Mouse (Mus musculus) CH12.LX (cell line): ENCODE data around the gene Gm20390. TPM values are rescaled to one million over a fixed set of nuclear protein-coding genes. Genes with fewer than 3 reads are reported as not detected.

Experiments
- DNase-seq: peaks from one replicate; pipeline ENCODE4 v3.0.0-alpha.2; 2013; ENCODE audit errors: extremely low read depth
- H3K27ac ChIP-seq: 2 replicates; pipeline ENCODE4 v1.5.1; 2012; ENCODE audit warnings: low read depth, mild to moderate bottlenecking, control low read depth, moderate library complexity; ENCODE audit not compliant: insufficient read depth
- H3K27me3 ChIP-seq: replicated peaks from 2 replicates; pipeline ENCODE3; 2012; ENCODE audit warnings: inconsistent platforms
- H3K36me3 ChIP-seq, 2 experiments: replicated peaks in 1 of 2; 2 replicates each; pipeline versions ENCODE3 to v1.6.1; 2012; ENCODE audit warnings: inconsistent platforms in 1 of 2, low read length in 1 of 2, mild to moderate bottlenecking in 1 of 2, mixed read lengths in 1 of 2, moderate library complexity in 1 of 2; ENCODE audit not compliant: control insufficient read depth in 1 of 2, insufficient read depth in 1 of 2
- H3K4me1 ChIP-seq, 2 experiments: 2 replicates each; pipeline ENCODE4 v1.6.1; 2012; ENCODE audit warnings: inconsistent platforms in 1 of 2, moderate library complexity in 1 of 2; ENCODE audit not compliant: insufficient read depth in 2 of 2, control insufficient read depth in 1 of 2
- H3K4me2 ChIP-seq: 2 replicates; pipeline ENCODE4 v1.6.1; 2012; ENCODE audit warnings: low read depth, mild to moderate bottlenecking, control low read depth; ENCODE audit not compliant: poor library complexity, insufficient read depth, severe bottlenecking
- H3K4me3 ChIP-seq, 3 experiments: fragments of 150-350 bp in 1 of 3; sonication (generic) in 1 of 3; replicated peaks in 1 of 3; 2 replicates each; pipeline versions ENCODE3 to v1.5.1; 2011 to 2012; ENCODE audit warnings: low read depth in 2 of 3, low read length in 2 of 3, mild to moderate bottlenecking in 2 of 3, moderate library complexity in 2 of 3, control low read depth in 1 of 3, improper control_type of control experiment in 1 of 3, inconsistent platforms in 1 of 3, mixed read lengths in 1 of 3; ENCODE audit not compliant: poor library complexity in 1 of 3
- H3K79me2 ChIP-seq: replicated peaks from 2 replicates; pipeline ENCODE4 v1.6.1; 2012; ENCODE audit warnings: mild to moderate bottlenecking, moderate library complexity; ENCODE audit not compliant: control insufficient read depth, poor library complexity, insufficient read depth, severe bottlenecking; ENCODE audit errors: extremely low read depth
- H3K9ac ChIP-seq: 2 replicates; pipeline ENCODE4 v1.6.1; 2012; ENCODE audit warnings: low read depth, mild to moderate bottlenecking, control low read depth, moderate library complexity; ENCODE audit not compliant: insufficient read depth
- H3K9me3 ChIP-seq: replicated peaks from 2 replicates; pipeline ENCODE3; 2012; ENCODE audit warnings: low read length, inconsistent platforms, mixed read lengths
- BHLHE40 ChIP-seq: IDR thresholded peaks from 2 replicates; pipeline ENCODE4 v1.6.1; 2011; ENCODE audit warnings: mild to moderate bottlenecking, low read depth, low read length, improper control_type of control experiment
- CHD1 ChIP-seq: IDR thresholded peaks from 2 replicates; pipeline ENCODE4 v1.6.1; 2012; ENCODE audit warnings: low read depth, low read length, improper control_type of control experiment, inconsistent platforms
- CTCF ChIP-seq, 2 experiments: IDR thresholded peaks in 1 of 2; conservative IDR thresholded peaks in 1 of 2; 2 replicates each; pipeline ENCODE4 v1.5.1; 2011 to 2012; ENCODE audit warnings: low read depth in 2 of 2, low read length in 2 of 2, improper control_type of control experiment in 1 of 2, inconsistent platforms in 1 of 2, mild to moderate bottlenecking in 1 of 2, moderate library complexity in 1 of 2
- ELF1 ChIP-seq: IDR thresholded peaks from 2 replicates; pipeline ENCODE4 v1.6.1; 2014; ENCODE audit warnings: low read depth, mild to moderate bottlenecking, inconsistent platforms, low read length, improper control_type of control experiment
- EP300 ChIP-seq: IDR thresholded peaks from 2 replicates; pipeline ENCODE4 v1.6.1; 2011; ENCODE audit warnings: low read length, improper control_type of control experiment
- GABPA ChIP-seq: IDR thresholded peaks from 2 replicates; pipeline ENCODE4 v1.6.1; 2012; ENCODE audit warnings: low read depth, low read length, improper control_type of control experiment, inconsistent platforms; ENCODE audit not compliant: insufficient replicate concordance
- IRF4 ChIP-seq: IDR thresholded peaks from 2 replicates; pipeline ENCODE4 v1.6.1; 2014; ENCODE audit warnings: low read depth, mild to moderate bottlenecking, inconsistent platforms, low read length, improper control_type of control experiment
- KAT2A ChIP-seq: IDR thresholded peaks from 2 replicates; pipeline ENCODE4 v1.6.1; 2012; ENCODE audit warnings: low read length, improper control_type of control experiment, inconsistent platforms; ENCODE audit not compliant: insufficient replicate concordance
- MAFK ChIP-seq: IDR thresholded peaks from 2 replicates; pipeline ENCODE4 v1.6.1; 2011; ENCODE audit warnings: low read length, improper control_type of control experiment; ENCODE audit not compliant: insufficient replicate concordance
- MAX ChIP-seq: IDR thresholded peaks from 2 replicates; pipeline ENCODE4 v1.6.1; 2011; ENCODE audit warnings: low read length, improper control_type of control experiment
- MAZ ChIP-seq: IDR thresholded peaks from 2 replicates; pipeline ENCODE4 v1.6.1; 2012; ENCODE audit warnings: low read depth, mild to moderate bottlenecking, inconsistent platforms, low read length, improper control_type of control experiment, moderate library complexity
- MEF2A ChIP-seq: IDR thresholded peaks from 2 replicates; pipeline ENCODE4 v1.6.1; 2014; ENCODE audit warnings: low read depth, mild to moderate bottlenecking, inconsistent platforms, low read length, improper control_type of control experiment, borderline replicate concordance
- MXI1 ChIP-seq: IDR thresholded peaks from 2 replicates; pipeline ENCODE4 v1.6.1; 2011; ENCODE audit warnings: mild to moderate bottlenecking, low read depth, low read length, improper control_type of control experiment
- NELFE ChIP-seq: IDR thresholded peaks from 2 replicates; pipeline ENCODE4 v1.6.1; 2011; ENCODE audit warnings: low read depth, low read length, improper control_type of control experiment
- POLR2A ChIP-seq: IDR thresholded peaks from 2 replicates; pipeline ENCODE4 v1.6.1; 2011; ENCODE audit warnings: low read depth, mild to moderate bottlenecking, improper control_type of control experiment, low read length
- POLR2AphosphoS2 ChIP-seq: IDR thresholded peaks from 2 replicates; pipeline ENCODE4 v1.6.1; 2011; ENCODE audit warnings: low read depth, low read length, improper control_type of control experiment
- RCOR1 ChIP-seq: conservative IDR thresholded peaks from 2 replicates; pipeline ENCODE4 v1.6.1; 2012; ENCODE audit warnings: low read depth, mild to moderate bottlenecking, inconsistent platforms, low read length, improper control_type of control experiment
- SIN3A ChIP-seq: IDR thresholded peaks from 2 replicates; pipeline ENCODE4 v1.6.1; 2012; ENCODE audit warnings: low read length, improper control_type of control experiment, inconsistent platforms
- SMC3 ChIP-seq: IDR thresholded peaks from 2 replicates; pipeline ENCODE4 v1.6.1; 2011; ENCODE audit warnings: low read depth, low read length, improper control_type of control experiment
- TCF12 ChIP-seq: IDR thresholded peaks from 2 replicates; pipeline ENCODE4 v1.6.1; 2014; ENCODE audit warnings: low read depth, mild to moderate bottlenecking, inconsistent platforms, low read length, improper control_type of control experiment
- USF2 ChIP-seq: conservative IDR thresholded peaks from 2 replicates; pipeline ENCODE4 v1.6.1; 2011; ENCODE audit warnings: low read depth, low read length, improper control_type of control experiment
- ZC3H11A ChIP-seq: IDR thresholded peaks from 2 replicates; pipeline ENCODE4 v1.6.1; 2012; ENCODE audit warnings: low read depth, mild to moderate bottlenecking, inconsistent platforms, low read length, improper control_type of control experiment
- ZKSCAN1 ChIP-seq: IDR thresholded peaks from 2 replicates; pipeline ENCODE4 v1.6.1; 2012; ENCODE audit warnings: low read depth, inconsistent platforms, low read length, improper control_type of control experiment, borderline replicate concordance
- ZMIZ1 ChIP-seq: IDR thresholded peaks from 2 replicates; pipeline ENCODE4 v1.6.1; 2012; ENCODE audit warnings: low read depth, mild to moderate bottlenecking, inconsistent platforms, low read length, improper control_type of control experiment
- ZNF384 ChIP-seq: IDR thresholded peaks from 2 replicates; pipeline ENCODE4 v1.6.1; 2012; ENCODE audit warnings: low read depth, low read length, improper control_type of control experiment, inconsistent platforms
- dilution Hi-C: fragments of 300-500 bp; cut with MboI; formaldehyde crosslinking; loops from 2 replicates; pipeline ENCODE4 v1.14.3; 2020; ENCODE audit warnings: low sequenced_read_pairs; ENCODE audit not compliant: extremely low pct_unique_long_range_greater_than_20kb, extremely low pct_ligation_motif_present
- in situ Hi-C: fragments of 300-500 bp; cut with MboI; formaldehyde crosslinking; loops from 3 replicates; pipeline ENCODE4 v1.14.3; 2019; ENCODE audit warnings: low sequenced_read_pairs, low pct_ligation_motif_present, low pct_unique_long_range_greater_than_20kb, mixed read lengths
- polyA plus RNA-seq: library from polyadenylated mRNA; unstranded; fragments of >175 nt; gene quantifications from 2 replicates; pipeline ENCODE4 v1.2.1, GENCODE M21; 2012; ENCODE audit warnings: low read depth; ENCODE audit not compliant: insufficient read length
- total RNA-seq, 2 experiments: library from RNA; depleted of rRNA; stranded (reverse); fragments of 300-350 nt in 1 of 2; fragments of >200 nt in 1 of 2; gene quantifications; 2 replicates each; pipeline ENCODE4 v1.2.3; 2012 to 2014

The Gm20390 gene
- total and polyA plus RNA-seq, 3 experiments: 136 to 717 (median 691) TPM

- TF ChIP-seq MEF2A: peak; percentile 94
Observed at GRCm38 (mm10) chr11:93968005-93968847, at the start of gene Gm20390, which contains the start of gene Nme1 (continued).

GRCm38 (mm10) chr11:94003346-94003745 is 35.3 kb upstream of the Gm20390 start:
- in situ Hi-C loops: no loop called here

GRCm38 (mm10) chr11:93999276-93999675 is 31.2 kb upstream of the Gm20390 start:
- dilution Hi-C loops: no loop called here
- Histone ChIP-seq H3K27me3 (no peaks in the 10 kb centered on the region), H3K4me2 (no peak overlapping the region), H3K79me2 (peaks cover 47% of the 10 kb centered on the region), H3K4me3 (no peak overlapping the region), H3K36me3 (peaks cover 0 to 33% of the 10 kb centered on the region in 2 experiments), H3K4me1 (peaks cover 3 to 32% of the 10 kb centered on the region in 2 experiments), H3K9me3 (no peaks in the 10 kb centered on the region), H3K27ac (no peak overlapping the region), H3K9ac (no peak overlapping the region)
- in situ Hi-C loops: no loop called here
- no peak for DNase-seq
- no peak for TF ChIP-seq TCF12
- TF ChIP-seq EP300: no peak
- TF ChIP-seq RCOR1: no peak
- no peak for TF ChIP-seq GABPA
- no peak for TF ChIP-seq KAT2A
- no peak for TF ChIP-seq MAFK
- TF ChIP-seq ZNF384: no peak
- no peak for TF ChIP-seq CTCF (conservative IDR thresholded peaks at IDR 0.05 in 1 of 2, IDR thresholded peaks at IDR 0.05 in 1 of 2; ENCODE audit: low read depth in 2 of 2, low read length in 2 of 2)
- TF ChIP-seq ELF1: no peak
- TF ChIP-seq SIN3A: no peak
- TF ChIP-seq IRF4: no peak
- no peak for TF ChIP-seq BHLHE40
- TF ChIP-seq ZKSCAN1: no peak
- no peak for TF ChIP-seq MAX
- no peak for TF ChIP-seq ZMIZ1
- no peak for TF ChIP-seq USF2
- TF ChIP-seq MAZ: no peak
- no peak for TF ChIP-seq POLR2A
- no peak for TF ChIP-seq MXI1

More at GRCm38 (mm10) chr11:94003346-94003745, 35.3 kb upstream of the Gm20390 start:
- H3K27me3 ChIP-seq: no peaks in the 10 kb centered on the region
- TF ChIP-seq POLR2AphosphoS2 (no peak), NELFE (no peak), CHD1 (no peak), POLR2A (no peak), EP300 (no peak), ZC3H11A (no peak), GABPA (no peak), IRF4 (no peak), SMC3 (no peak), KAT2A (no peak)
- no peak overlapping the region for H3K4me3 ChIP-seq
- peaks cover 36% of the 10 kb centered on the region for H3K79me2 ChIP-seq
- H3K27ac ChIP-seq: no peak overlapping the region
- peaks cover 0 to 16% of the 10 kb centered on the region in 2 experiments; a peak in 2 of 4 replicates for H3K4me1 ChIP-seq
- dilution Hi-C loops: no loop called here
- H3K4me2 ChIP-seq: no peak overlapping the region
- H3K9ac ChIP-seq: no peak overlapping the region
- peaks cover 0 to 40% of the 10 kb centered on the region in 2 experiments for H3K36me3 ChIP-seq
- H3K9me3 ChIP-seq: no peaks in the 10 kb centered on the region
- no peak for DNase-seq
